Mouse (Mus musculus): Measurements from ENCODE around the gene Psme2b. TPM values are rescaled to one million over a fixed set of nuclear protein-coding genes. Genes with fewer than 3 reads are reported as not detected.
"Not testable (repeated sequence)": the region's sequence is repeated elsewhere in the genome, so short reads cannot be mapped to it uniquely, and the experiment has no call there.

The Psme2b gene
- total and polyA plus RNA-seq, 3 experiments, result 6.2 to 6.6 TPM; not detected in 1

DNA sequence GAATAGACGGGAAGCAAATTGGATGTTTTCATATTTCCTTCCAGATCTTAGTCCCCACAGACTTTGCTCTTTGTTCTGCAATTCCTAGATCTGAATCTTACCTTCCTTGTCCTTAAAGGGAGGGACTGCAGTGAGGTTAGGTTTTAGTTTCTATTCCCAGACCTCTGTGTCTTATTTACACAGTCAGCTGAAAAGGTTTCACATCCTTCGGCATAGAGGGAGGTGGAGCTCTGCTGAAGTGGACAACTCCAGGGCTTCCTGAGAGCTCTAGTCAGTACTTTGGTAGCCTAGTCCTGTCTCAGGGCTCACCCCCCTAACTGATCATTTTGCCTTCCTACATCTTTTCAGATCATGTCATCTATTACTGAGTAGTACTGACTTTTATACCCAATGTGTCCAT, 44.0 kb downstream of the Psme2b start, which contains the start of gene Gm5431:
Gm5431 (minus strand) TSS at position 194 of the 400 bp plus-strand sequence.
- Histone ChIP-seq H3K4me3 (ENCODE audit: control insufficient read depth in 1 of 2, insufficient read depth in 1 of 2, low read depth in 2 of 2, low read length in 2 of 2) (no peak within 1 kb of the TSS), H3K9me3 (replicated peaks; ENCODE audit: insufficient read depth, low read length) (no peaks in the 10 kb centered on the region), H3K27ac (ENCODE audit: control insufficient read depth, low read depth, low read length) (no peak within 1 kb of the TSS), H3K9ac (ENCODE audit: control insufficient read depth, low read depth, low read length, poor library complexity, severe bottlenecking) (no peak within 1 kb of the TSS), H3K36me3 (ENCODE audit: control insufficient read depth in 1 of 2, insufficient read depth in 2 of 2, low read length in 2 of 2) (peaks cover 0 to 3% of the 10 kb centered on the region in 2 experiments; a peak in 1 of 4 replicates), H3K27me3 (ENCODE audit: control insufficient read depth in 1 of 2, insufficient read depth in 2 of 2, low read length in 2 of 2) (no peaks in the 10 kb centered on the region; a peak in 1 of 4 replicates), H3K4me1 (ENCODE audit: control insufficient read depth in 1 of 2, insufficient read depth in 2 of 2, low read length in 2 of 2) (0 out of 4 replicates have a peak, but pooled peaks cover 0 to 3% of the 10 kb centered on the region in 2 experiments), H3K79me2 (ENCODE audit: control insufficient read depth, insufficient read depth, low read length, poor library complexity) (no peaks in the 10 kb centered on the region)
- no peak for DNase-seq (ENCODE audit: low read depth, low spot score)
- TF ChIP-seq MAX (IDR thresholded peaks at IDR 0.05; ENCODE audit: low read length), result no peak

DNA sequence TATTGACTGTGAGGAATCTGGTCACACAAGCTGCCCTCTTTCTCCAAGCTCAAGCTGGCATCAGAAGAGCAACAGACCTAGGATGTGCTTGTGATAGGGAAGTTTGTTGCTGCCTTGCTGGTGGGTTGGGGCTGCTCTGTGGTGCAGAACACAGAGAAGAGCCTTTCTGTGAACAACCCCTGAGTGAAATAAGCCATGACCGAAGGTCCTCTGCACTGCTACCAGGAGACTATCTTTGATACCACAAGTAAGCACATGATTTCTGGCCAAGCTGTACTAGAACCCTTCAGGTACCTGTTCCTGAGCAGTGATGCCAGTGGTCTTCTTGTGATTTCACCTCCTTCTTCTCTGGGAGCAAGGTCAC, 44.4 kb downstream of the Psme2b start:
- not testable (repeated sequence) for H3K4me3 ChIP-seq (ENCODE audit: control insufficient read depth in 1 of 2, insufficient read depth in 1 of 2, low read depth in 2 of 2, low read length in 2 of 2); H3K9me3 ChIP-seq (replicated peaks; ENCODE audit: insufficient read depth, low read length); H3K27me3 ChIP-seq (ENCODE audit: control insufficient read depth in 1 of 2, insufficient read depth in 2 of 2, low read length in 2 of 2); H3K9ac ChIP-seq (ENCODE audit: control insufficient read depth, low read depth, low read length, poor library complexity, severe bottlenecking); DNase-seq (ENCODE audit: low read depth, low spot score); H3K27ac ChIP-seq (ENCODE audit: control insufficient read depth, low read depth, low read length); H3K36me3 ChIP-seq (ENCODE audit: control insufficient read depth in 1 of 2, insufficient read depth in 2 of 2, low read length in 2 of 2); H3K4me1 ChIP-seq (ENCODE audit: control insufficient read depth in 1 of 2, insufficient read depth in 2 of 2, low read length in 2 of 2); H3K79me2 ChIP-seq (ENCODE audit: control insufficient read depth, insufficient read depth, low read length, poor library complexity)

DNA sequence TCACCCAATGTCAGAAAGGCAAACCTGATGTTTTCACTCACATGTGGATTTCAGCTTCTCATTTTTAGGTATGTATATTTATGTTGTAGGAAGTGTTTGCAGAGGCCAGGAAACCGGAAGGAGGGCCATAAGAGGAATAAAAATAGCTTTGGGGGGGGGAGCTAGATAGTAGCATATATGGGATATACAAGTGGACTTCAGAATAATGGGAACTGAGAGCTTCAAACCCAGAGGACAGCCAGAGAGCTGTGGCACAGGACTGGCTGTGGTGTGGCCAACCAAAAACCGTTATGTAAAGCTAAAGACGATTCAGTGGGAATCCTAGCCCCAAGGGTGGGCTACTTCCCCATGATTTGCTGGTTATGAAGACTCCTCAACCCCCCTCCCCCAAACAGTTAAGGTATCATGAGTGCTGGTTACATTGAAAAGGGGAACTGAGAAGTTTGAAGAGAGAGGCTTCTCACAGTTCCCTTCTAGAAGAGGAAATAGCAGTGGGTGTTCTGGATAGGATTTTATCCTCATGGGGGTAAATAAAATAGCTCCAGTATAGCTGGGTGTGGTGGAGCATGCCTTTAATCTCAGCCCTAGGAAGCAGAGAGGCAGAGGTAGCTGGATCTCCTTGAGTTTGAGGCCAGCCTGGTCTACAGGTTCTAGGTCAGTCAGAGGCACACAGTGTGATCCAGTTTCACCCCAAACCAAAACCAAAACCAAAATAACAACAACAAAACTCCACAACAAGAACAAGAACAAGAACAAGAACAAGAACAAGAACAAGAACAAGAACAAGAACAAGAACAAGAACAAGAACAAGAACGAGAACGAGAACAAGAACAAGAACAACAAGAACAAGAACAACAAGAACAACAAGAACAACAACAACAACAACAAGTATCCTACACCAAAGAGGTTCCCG, 45.1 kb downstream of the Psme2b start:
- not testable (repeated sequence) for H3K4me3 ChIP-seq (ENCODE audit: control insufficient read depth in 1 of 2, insufficient read depth in 1 of 2, low read depth in 2 of 2, low read length in 2 of 2); H3K36me3 ChIP-seq (ENCODE audit: control insufficient read depth in 1 of 2, insufficient read depth in 2 of 2, low read length in 2 of 2); H3K9ac ChIP-seq (ENCODE audit: control insufficient read depth, low read depth, low read length, poor library complexity, severe bottlenecking); H3K4me1 ChIP-seq (ENCODE audit: control insufficient read depth in 1 of 2, insufficient read depth in 2 of 2, low read length in 2 of 2); H3K79me2 ChIP-seq (ENCODE audit: control insufficient read depth, insufficient read depth, low read length, poor library complexity); H3K9me3 ChIP-seq (replicated peaks; ENCODE audit: insufficient read depth, low read length); H3K27ac ChIP-seq (ENCODE audit: control insufficient read depth, low read depth, low read length); H3K27me3 ChIP-seq (ENCODE audit: control insufficient read depth in 1 of 2, insufficient read depth in 2 of 2, low read length in 2 of 2)
- DNase-seq (ENCODE audit: low read depth, low spot score), result peak; percentile 40
- TF ChIP-seq EP300 (IDR thresholded peaks at IDR 0.05; ENCODE audit: low read depth in 1 of 2, low read length in 2 of 2), result peak in 1 of 2 experiments; percentile 26; a peak in 1 of 4 replicates

GRCm38 (mm10) chr11:48898812-48899431, 47.1 kb downstream of the Psme2b start:
- peaks cover 0 to 3% of the 10 kb centered on the region in 2 experiments; a peak in 1 of 4 replicates for H3K36me3 ChIP-seq (ENCODE audit: control insufficient read depth in 1 of 2, insufficient read depth in 2 of 2, low read length in 2 of 2)
- no peak for TF ChIP-seq ZNF384 (IDR thresholded peaks at IDR 0.05; ENCODE audit: low read depth, low read length)
- TF ChIP-seq MXI1 (IDR thresholded peaks at IDR 0.05; ENCODE audit: low read depth, low read length), result no peak
- no peak for TF ChIP-seq USF2 (IDR thresholded peaks at IDR 0.05; ENCODE audit: borderline replicate concordance in 1 of 2, insufficient read depth in 1 of 2, low read depth in 1 of 2, low read length in 2 of 2)
- peak; percentile 61 for TF ChIP-seq RCOR1 (IDR thresholded peaks at IDR 0.05; ENCODE audit: low read depth, low read length)
- 0 out of 4 replicates have a peak, but pooled peaks cover 0 to 3% of the 10 kb centered on the region in 2 experiments for H3K4me1 ChIP-seq (ENCODE audit: control insufficient read depth in 1 of 2, insufficient read depth in 2 of 2, low read length in 2 of 2)
- H3K9me3 ChIP-seq (replicated peaks; ENCODE audit: insufficient read depth, low read length), result no peaks in the 10 kb centered on the region
- no peak overlapping the region for H3K4me3 ChIP-seq (ENCODE audit: control insufficient read depth in 1 of 2, insufficient read depth in 1 of 2, low read depth in 2 of 2, low read length in 2 of 2)
- H3K27ac ChIP-seq (ENCODE audit: control insufficient read depth, low read depth, low read length), result no peak overlapping the region
- no peak overlapping the region for H3K9ac ChIP-seq (ENCODE audit: control insufficient read depth, low read depth, low read length, poor library complexity, severe bottlenecking)
- no peaks in the 10 kb centered on the region for H3K79me2 ChIP-seq (ENCODE audit: control insufficient read depth, insufficient read depth, low read length, poor library complexity)
- H3K27me3 ChIP-seq (ENCODE audit: control insufficient read depth in 1 of 2, insufficient read depth in 2 of 2, low read length in 2 of 2), result peaks cover 0 to 2% of the 10 kb centered on the region in 2 experiments; a peak in 1 of 4 replicates
- DNase-seq (ENCODE audit: low read depth, low spot score), result no peak

Measured in MEL (cell line).